Mouse (Mus musculus): ENCODE data around the gene Ptpro.

DNA sequence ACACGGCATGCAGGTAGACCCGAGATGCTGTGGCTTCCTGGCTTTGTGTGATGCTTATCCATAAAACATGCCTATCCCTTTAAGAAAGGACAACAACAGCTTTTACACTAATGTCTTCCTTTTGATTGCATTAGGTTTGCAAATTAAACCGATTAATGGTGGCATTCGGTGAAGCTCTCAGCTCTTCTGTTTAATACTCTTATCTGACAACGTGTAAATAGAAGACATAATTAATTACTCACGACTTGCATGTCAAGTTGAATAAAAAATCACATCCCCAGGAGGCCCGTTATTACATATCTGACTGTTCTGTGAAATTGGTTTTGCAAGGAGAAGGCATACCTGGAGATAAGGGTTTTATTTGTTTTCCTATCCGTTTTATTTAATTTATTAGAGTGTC lies 15.9 kb downstream of the Ptpro start:
- no peak for TF ChIP-seq CTCF (IDR thresholded peaks at IDR 0.05; ENCODE audit: extremely low read depth, insufficient read depth, low read length)
- no peak for TF ChIP-seq POLR2A (IDR thresholded peaks at IDR 0.05; ENCODE audit: extremely low read depth, insufficient read depth, low read length)

Measured in cortical plate, adult 2 months (tissue).